In genomic region chr1:131448373-131448772, GRCm38 (mm10) we compare ENCODE assay signal across 22 mouse cellular contexts.
DNase-seq lines count a peak whose midpoint lies in the region; ATAC-seq lines count a peak whose summit lies in the region.
"Had no signal": no experiment of that assay in that cellular context is flagged by ENCODE, and none has a peak within 500 bp of the region (broad histone marks: within the 10 kb centered on the region; RNA-seq: fewer than 3 reads in every experiment).

No protein-coding gene starts in this region.

- H3K27me3 ChIP-seq in limb, embryonic 15.5 days = no peaks in the 10 kb centered on the region
- H3K27me3 ChIP-seq in limb, embryonic 10.5 days (ENCODE audit: low read depth, poor library complexity, severe bottlenecking) = no peaks in the 10 kb centered on the region
- H3K27me3 ChIP-seq: forebrain, embryonic 15.5 days had no signal

- H3K9ac ChIP-seq in limb, embryonic 15.5 days = no peak overlapping the region
- H3K9ac ChIP-seq: forebrain, embryonic 15.5 days had no signal

- no peak overlapping the region for H3K4me2 ChIP-seq in limb, embryonic 15.5 days
- H3K4me2 ChIP-seq: forebrain, embryonic 15.5 days had no signal

- no peak overlapping the region for H3K4me3 ChIP-seq in limb, embryonic 15.5 days
- no peak overlapping the region for H3K4me3 ChIP-seq in limb, embryonic 10.5 days
- H3K4me3 ChIP-seq: embryonic facial prominence, embryonic 10.5 days; forebrain, embryonic 15.5 days; heart, adult 2 months; midbrain, embryonic 10.5 days had no signal

- intact Hi-C loops in heart, postnatal 10 days (cut with DNase I) = no loop called here

- H3K27ac ChIP-seq in limb, embryonic 15.5 days = 0 out of 2 replicates have a peak overlapping the region, but pooled peaks have one; percentile 3
- no peak overlapping the region for H3K27ac ChIP-seq in limb, embryonic 10.5 days
- H3K27ac ChIP-seq: embryonic facial prominence, embryonic 10.5 days; forebrain, embryonic 15.5 days; heart, adult 2 months; hindbrain, postnatal 0 days; midbrain, embryonic 10.5 days had no signal

- 72% methylated on average over 5 of the region's 5 CpGs for WGBS in limb, embryonic 15.5 days
- WGBS in limb, embryonic 10.5 days = 91% methylated on average over 5 of the region's 5 CpGs

- 0 out of 2 replicates have a peak, but pooled peaks cover 4% of the 10 kb centered on the region for H3K4me1 ChIP-seq in limb, embryonic 15.5 days
- peaks cover 7% of the 10 kb centered on the region for H3K4me1 ChIP-seq in limb, embryonic 10.5 days

- no peak for ATAC-seq in limb, embryonic 15.5 days (ENCODE audit: insufficient number of reproducible peaks, low FRiP score, low TSS enrichment, low read depth)
- peak; percentile 52 for ATAC-seq in granulocyte monocyte progenitor cell, adult 5-6 weeks (replicated peaks; ENCODE audit: poor library complexity, severe bottlenecking)
- ATAC-seq in megakaryocyte, adult 5-6 weeks (ENCODE audit: poor library complexity, severe bottlenecking) = 0 out of 2 replicates have a peak, but pooled peaks have one; percentile 29
- no peak for ATAC-seq in monocyte, adult 5-6 weeks (replicated peaks; ENCODE audit: insufficient number of reproducible peaks, low FRiP score, low TSS enrichment, poor library complexity, severe bottlenecking)
- ATAC-seq: activated CD4-positive, CD25-positive, alpha-beta regulatory T cell, adult 4 months; forebrain, embryonic 15.5 days; hindbrain, postnatal 0 days; intestine, embryonic 16.5 days had no signal

- DNase-seq in heart, adult 11 months = peak; percentile 91
- no peak for DNase-seq in heart, postnatal 10 days
- DNase-seq in limb, embryonic 10.5 days (ENCODE audit: low spot score) = no peak
- DNase-seq in left cerebral cortex, adult 11 months (ENCODE audit: low spot score) = no peak
- DNase-seq: adrenal gland, postnatal 10 days; cerebellum, adult 9-10 months; gastrocnemius, postnatal 10 days; kidney, postnatal 25 days; left cerebral cortex, postnatal 4 days; lung, postnatal 4 days; thymus, postnatal 14 days had no signal

- H3K9me3 ChIP-seq in limb, embryonic 15.5 days = no peaks in the 10 kb centered on the region
- no peaks in the 10 kb centered on the region for H3K9me3 ChIP-seq in limb, embryonic 10.5 days (replicated peaks)
- H3K9me3 ChIP-seq: embryonic facial prominence, embryonic 10.5 days; forebrain, embryonic 15.5 days; midbrain, embryonic 10.5 days had no signal

- no peaks in the 10 kb centered on the region for H3K36me3 ChIP-seq in limb, embryonic 15.5 days
- H3K36me3 ChIP-seq in limb, embryonic 10.5 days = 0 out of 2 replicates have a peak, but pooled peaks cover 3% of the 10 kb centered on the region
- H3K36me3 ChIP-seq: forebrain, embryonic 15.5 days; midbrain, embryonic 10.5 days had no signal

Comparison
In these comparisons a context has a peak if more than half of its experiments do, and no peak if none do; other contexts are left out.
1. ATAC-seq: peak in granulocyte monocyte progenitor cell, adult 5-6 weeks (single experiment) and megakaryocyte, adult 5-6 weeks (single experiment); none in limb, embryonic 15.5 days (single experiment) and monocyte, adult 5-6 weeks (single experiment).